Mouse (Mus musculus): Measurements from ENCODE around the gene Prr15.

Gene Prr15

GRCm38 (mm10) chr6:54325246-54325885 is at the start of gene Prr15:
Prr15 (plus strand) TSS chr6:54325835.
- DNase-seq (ENCODE audit: low read depth): no peak

GRCm38 (mm10) chr6:54277234-54277633 is 48.4 kb upstream of the Prr15 start:
- no peak for DNase-seq (ENCODE audit: low read depth)

GRCm38 (mm10) chr6:54277828-54278227 is 47.8 kb upstream of the Prr15 start:
- DNase-seq (ENCODE audit: low read depth): no peak

GRCm38 (mm10) chr6:54278613-54279012 is 47.0 kb upstream of the Prr15 start:
- no peak for DNase-seq (ENCODE audit: low read depth)

- DNase-seq (ENCODE audit: low read depth): no peak
These were observed 46.2 kb upstream of the Prr15 start for GRCm38 (mm10) chr6:54279391-54279790.

- no peak for DNase-seq (ENCODE audit: low read depth)
These were observed 45.4 kb upstream of the Prr15 start for GRCm38 (mm10) chr6:54280248-54280647.

- DNase-seq (ENCODE audit: low read depth): no peak
These were observed 42.3 kb upstream of the Prr15 start for GRCm38 (mm10) chr6:54283299-54283698.

- no peak for DNase-seq (ENCODE audit: low read depth)
These were observed 41.4 kb upstream of the Prr15 start for GRCm38 (mm10) chr6:54284167-54284711.

- DNase-seq (ENCODE audit: low read depth): no peak
These were observed 38.8 kb upstream of the Prr15 start for GRCm38 (mm10) chr6:54286813-54287212.

GRCm38 (mm10) chr6:54289774-54290500 is 35.7 kb upstream of the Prr15 start:
- no peak for DNase-seq (ENCODE audit: low read depth)

- DNase-seq (ENCODE audit: low read depth): no peak
These were observed 28.4 kb upstream of the Prr15 start for GRCm38 (mm10) chr6:54297231-54297630.

- no peak for DNase-seq (ENCODE audit: low read depth)
These were observed 26.2 kb upstream of the Prr15 start for GRCm38 (mm10) chr6:54299417-54299816.

- DNase-seq (ENCODE audit: low read depth): no peak
These were observed 19.9 kb upstream of the Prr15 start for GRCm38 (mm10) chr6:54305777-54306176.

GRCm38 (mm10) chr6:54313071-54313470 is 12.6 kb upstream of the Prr15 start:
- no peak for DNase-seq (ENCODE audit: low read depth)

- no peak for DNase-seq (ENCODE audit: low read depth)
These were observed 7.0 kb upstream of the Prr15 start for GRCm38 (mm10) chr6:54318618-54319017.

- DNase-seq (ENCODE audit: low read depth): no peak
These were observed 6.4 kb upstream of the Prr15 start for GRCm38 (mm10) chr6:54319198-54319597.

GRCm38 (mm10) chr6:54320236-54320635 is 5.4 kb upstream of the Prr15 start:
- DNase-seq (ENCODE audit: low read depth): no peak

GRCm38 (mm10) chr6:54326671-54327625 is 1.3 kb downstream of the Prr15 start:
- no peak for DNase-seq (ENCODE audit: low read depth)

- DNase-seq (ENCODE audit: low read depth): no peak
These were observed 2.0 kb downstream of the Prr15 start for GRCm38 (mm10) chr6:54327626-54328003.

GRCm38 (mm10) chr6:54328783-54329182 is 3.1 kb downstream of the Prr15 start:
- no peak for DNase-seq (ENCODE audit: low read depth)

GRCm38 (mm10) chr6:54329598-54329997 is 4.0 kb downstream of the Prr15 start:
- DNase-seq (ENCODE audit: low read depth): no peak

GRCm38 (mm10) chr6:54330166-54330565 is 4.5 kb downstream of the Prr15 start:
- DNase-seq (ENCODE audit: low read depth): no peak
